Mouse (Mus musculus) ES-Bruce4 (cell line): ENCODE data around the gene Strip1.

Experiments used
- CTCF ChIP-seq: IDR thresholded peaks from one replicate; pipeline ENCODE4 v1.8.1; 2011; ENCODE audit warnings: low read depth, low read length
- POLR2A ChIP-seq: IDR thresholded peaks from one replicate; pipeline ENCODE4 v1.8.1; 2011; ENCODE audit warnings: low read length; ENCODE audit not compliant: insufficient read depth

GRCm38 (mm10) chr3:107597134-107597533 is 34.4 kb downstream of the Strip1 start:
- no peak for TF ChIP-seq POLR2A
- TF ChIP-seq CTCF, result no peak
